Mouse (Mus musculus) brain, adult 2 months (tissue): ENCODE data around the gene Tmc4.

Experiments
- DNase-seq: peaks from one replicate; pipeline ENCODE4 v3.0.0; 2011; ENCODE audit warnings: low read depth, low spot score

Tmc4 gene

GRCm38 (mm10) chr7:3643412-3643811 is 33.9 kb downstream of the Tmc4 start:
- DNase-seq, result no peak

- DNase-seq, result no peak
These were observed 46.9 kb downstream of the Tmc4 start for GRCm38 (mm10) chr7:3630478-3630815.

GRCm38 (mm10) chr7:3629543-3630477 is 47.5 kb downstream of the Tmc4 start, which contains the start of the genes Tfpt and Prpf31:
TSS of gene Tfpt (minus strand) at chr7:3629929.
TSS of gene Prpf31 (plus strand) at chr7:3629985.
- DNase-seq, result peak; percentile 99

- no peak for DNase-seq
These were observed 48.3 kb downstream of the Tmc4 start for GRCm38 (mm10) chr7:3629030-3629429.

GRCm38 (mm10) chr7:3617242-3617995 is 59.9 kb downstream of the Tmc4 start, which contains the start of gene Ndufa3:
TSS of gene Ndufa3 (plus strand) at chr7:3617373.
- peak; percentile 98 for DNase-seq

- no peak for DNase-seq
These were observed 60.7 kb downstream of the Tmc4 start for GRCm38 (mm10) chr7:3616389-3617241.

GRCm38 (mm10) chr7:3616057-3616388 is 61.3 kb downstream of the Tmc4 start, which contains the start of gene Oscar:
TSS of gene Oscar (minus strand) at chr7:3616157.
- DNase-seq, result no peak
